Comparison of ENCODE assay signal across 18 mouse cellular contexts in the genomic region with DNA sequence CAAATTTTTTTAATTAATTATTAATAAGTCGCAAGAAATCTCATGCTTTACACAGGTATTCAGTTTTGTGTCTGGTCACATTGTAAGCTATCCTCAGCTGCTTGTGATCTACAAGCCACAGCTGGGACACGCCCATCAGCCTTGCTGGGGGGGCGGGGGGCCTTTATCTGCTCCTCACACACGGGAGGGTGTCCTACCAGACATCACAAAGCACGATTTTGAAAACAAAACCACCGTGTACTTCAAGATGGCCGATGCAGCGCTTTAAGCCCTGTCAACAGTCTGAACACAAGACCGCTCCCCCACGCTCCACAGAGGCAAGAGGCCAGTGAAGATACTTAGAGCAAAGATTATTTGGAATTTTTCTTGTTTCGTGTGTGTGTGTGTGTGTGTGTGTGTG. TPM values are rescaled to one million over a fixed set of nuclear protein-coding genes. Genes with fewer than 3 reads are reported as not detected.
A peak's percentile ranks its signal among the peaks of the same experiment; 100 is the strongest.
DNase-seq lines count a peak whose midpoint lies in the region; ATAC-seq and TF ChIP-seq lines count a peak whose summit lies in the region.
"Had no signal": no experiment of that assay in that cellular context is flagged by ENCODE, and none has a peak within 500 bp of the region (broad histone marks: within the 10 kb centered on the region; RNA-seq: fewer than 3 reads in every experiment).

No protein-coding gene starts in this region.

- H3K9me3 ChIP-seq in lung, embryonic 14.5 days (ENCODE audit: low read depth, low read length): no peaks in the 10 kb centered on the region
- no peaks in the 10 kb centered on the region for H3K9me3 ChIP-seq in liver, embryonic 12.5 days (replicated peaks)
- H3K9me3 ChIP-seq in stomach, embryonic 15.5 days: no peaks in the 10 kb centered on the region
- H3K9me3 ChIP-seq: embryonic facial prominence, embryonic 13.5 days; heart, embryonic 15.5 days had no signal

- H3K9ac ChIP-seq in lung, embryonic 14.5 days: no peak overlapping the region
- peak overlapping the region; percentile 71 for H3K9ac ChIP-seq in liver, embryonic 12.5 days
- H3K9ac ChIP-seq in stomach, embryonic 15.5 days: no peak overlapping the region
- H3K9ac ChIP-seq: embryonic facial prominence, embryonic 13.5 days; heart, embryonic 15.5 days had no signal

- H3K36me3 ChIP-seq in lung, embryonic 14.5 days (ENCODE audit: insufficient read depth): no peaks in the 10 kb centered on the region
- H3K36me3 ChIP-seq in liver, embryonic 12.5 days: no peaks in the 10 kb centered on the region
- H3K36me3 ChIP-seq in stomach, embryonic 15.5 days: no peaks in the 10 kb centered on the region
- H3K36me3 ChIP-seq: embryonic facial prominence, embryonic 13.5 days; heart, embryonic 15.5 days had no signal

- H3K4me3 ChIP-seq in lung, embryonic 14.5 days (ENCODE audit: low read depth, low read length): no peak overlapping the region
- H3K4me3 ChIP-seq in lung, adult 2 months (replicated peaks; ENCODE audit: extremely low read depth, low read depth, low read length): no peak overlapping the region
- H3K4me3 ChIP-seq in liver, embryonic 12.5 days: peak overlapping the region; percentile 45
- H3K4me3 ChIP-seq in stomach, embryonic 15.5 days (replicated peaks): no peak overlapping the region
- H3K4me3 ChIP-seq: embryonic facial prominence, embryonic 13.5 days; heart, embryonic 15.5 days had no signal

- no peak for TF ChIP-seq CTCF in lung, embryonic 14.5 days (IDR thresholded peaks at IDR 0.05; ENCODE audit: low read depth)
- no peak for TF ChIP-seq CTCF in lung, adult 2 months (IDR thresholded peaks at IDR 0.05; ENCODE audit: insufficient read depth, low read length)

- ATAC-seq in lung, embryonic 14.5 days (ENCODE audit: insufficient read depth): peak; percentile 24
- peak; percentile 87 for ATAC-seq in liver, embryonic 12.5 days
- peak; percentile 89 for ATAC-seq in stomach, embryonic 15.5 days (ENCODE audit: insufficient read depth, low FRiP score, low read depth)
- ATAC-seq: hindbrain, postnatal 0 days; Patski had no signal

- no peak for TF ChIP-seq POLR2A in lung, adult 2 months (IDR thresholded peaks at IDR 0.05; ENCODE audit: borderline replicate concordance, extremely low read depth, low read depth, low read length)

- 69% methylated on average over 11 of the region's 11 CpGs for WGBS in lung, embryonic 14.5 days
- 73% methylated on average over 11 of the region's 11 CpGs for WGBS in lung, adult 2 months
- WGBS in liver, embryonic 12.5 days (ENCODE audit: insufficient replicate concordance): 26% methylated on average over 11 of the region's 11 CpGs
- WGBS in stomach, embryonic 15.5 days: 76% methylated on average over 11 of the region's 11 CpGs

- no peak overlapping the region for H3K27ac ChIP-seq in lung, embryonic 14.5 days (ENCODE audit: low read depth)
- H3K27ac ChIP-seq in liver, embryonic 12.5 days: peak overlapping the region; percentile 95
- H3K27ac ChIP-seq in stomach, embryonic 15.5 days: no peak overlapping the region
- H3K27ac ChIP-seq: embryonic facial prominence, embryonic 13.5 days; heart, embryonic 15.5 days; hindbrain, postnatal 0 days had no signal

- no peak overlapping the region; the same call in 1 of the 2 replicates for H3K4me2 ChIP-seq in lung, embryonic 14.5 days
- peak overlapping the region; percentile 69 for H3K4me2 ChIP-seq in liver, embryonic 12.5 days
- H3K4me2 ChIP-seq in stomach, embryonic 15.5 days: no peak overlapping the region
- H3K4me2 ChIP-seq: embryonic facial prominence, embryonic 13.5 days; heart, embryonic 15.5 days had no signal

- H3K4me1 ChIP-seq in lung, embryonic 14.5 days (ENCODE audit: insufficient read depth): no peaks in the 10 kb centered on the region
- H3K4me1 ChIP-seq in lung, adult 2 months (ENCODE audit: control insufficient read depth, insufficient read depth, low read length): no peaks in the 10 kb centered on the region
- H3K4me1 ChIP-seq in liver, embryonic 12.5 days: peaks cover 59% of the 10 kb centered on the region
- no peaks in the 10 kb centered on the region for H3K4me1 ChIP-seq in stomach, embryonic 15.5 days
- H3K4me1 ChIP-seq: embryonic facial prominence, embryonic 13.5 days; heart, embryonic 15.5 days had no signal

- no peaks in the 10 kb centered on the region for H3K27me3 ChIP-seq in lung, embryonic 14.5 days (ENCODE audit: insufficient read depth, low read length)
- peaks cover 6% of the 10 kb centered on the region; the same call in 1 of the 2 replicates for H3K27me3 ChIP-seq in liver, embryonic 12.5 days (replicated peaks)
- H3K27me3 ChIP-seq in stomach, embryonic 15.5 days (replicated peaks): no peaks in the 10 kb centered on the region
- H3K27me3 ChIP-seq: embryonic facial prominence, embryonic 13.5 days; heart, embryonic 15.5 days; Patski had no signal

- no peak for DNase-seq in lung, embryonic 14.5 days
- no peak for DNase-seq in lung, adult 2 months
- DNase-seq in c-Kit-positive CD71-positive TER-119-positive erythroid progenitor cells, embryonic 14.5 days (ENCODE audit: low spot score): peak; percentile 93
- DNase-seq in cerebellum, adult 9-11 months: no peak
- no peak for DNase-seq in layer of hippocampus, postnatal 10 days (ENCODE audit: low spot score in 2 of 2)
- DNase-seq: cerebellum, postnatal 25 days; gastrocnemius, postnatal 14 days; lung, adult 18-20 months; thymus, postnatal 25 days had no signal

RNA-seq across cellular contexts. Expression of a gene that starts 42.2 kb away (rescaled TPM):
- polyA plus RNA-seq in lung, embryonic 14.5 days (2014; fragmentation: Nextera tagmentation; extraction: Ambion mirVana): not detected in 2 replicates
- polyA plus RNA-seq in lung, adult 2 months (2012; rRNA removed): not detected in 2 replicates
- polyA plus RNA-seq in liver, embryonic 12.5 days (2016; fragmentation: Nextera tagmentation; extraction: Ambion mirVana): 0.05 and 0.12 TPM in 2 replicates
- polyA plus RNA-seq in stomach, embryonic 15.5 days (2015; fragmentation: Nextera tagmentation; extraction: Ambion mirVana): not detected in 2 replicates
- total RNA-seq in layer of hippocampus, postnatal 10 days (2021): under 1 TPM; 0.29 to 0.39 TPM
- total RNA-seq: adrenal gland, adult 18-20 months; gastrocnemius, postnatal 14 days; monocyte, adult 5-6 weeks had no signal
- polyA plus RNA-seq: embryonic facial prominence, embryonic 13.5 days; heart, embryonic 15.5 days; kidney, embryonic 16.5 days; Patski had no signal

RNA-seq across cellular contexts. Expression of a gene that starts 54.9 kb away (rescaled TPM):
- 29.9 and 31.0 TPM in 2 replicates for polyA plus RNA-seq in lung, embryonic 14.5 days (2014; fragmentation: Nextera tagmentation; extraction: Ambion mirVana)
- 21.3 and 25.4 TPM in 2 replicates for polyA plus RNA-seq in lung, adult 2 months (2012; rRNA removed)
- polyA plus RNA-seq in liver, embryonic 12.5 days (2016; fragmentation: Nextera tagmentation; extraction: Ambion mirVana): 128 and 138 TPM in 2 replicates
- 18.3 and 23.0 TPM in 2 replicates for polyA plus RNA-seq in stomach, embryonic 15.5 days (2015; fragmentation: Nextera tagmentation; extraction: Ambion mirVana)
- 10 to 100 TPM; 26.2 to 27.4 TPM for total RNA-seq in layer of hippocampus, postnatal 10 days (2021)

Comparison
In these comparisons a context has a peak if more than half of its experiments do, and no peak if none do; other contexts are left out.
1. ATAC-seq: peak in every context shown above with its lines; median percentile 89 in stomach, embryonic 15.5 days; 87 in liver, embryonic 12.5 days; 24 in lung, embryonic 14.5 days.